Mouse (Mus musculus): Measurements from ENCODE around the gene Wdr34. TPM values are rescaled to one million over a fixed set of nuclear protein-coding genes. Genes with fewer than 3 reads are reported as not detected.

Wdr34 gene
- polyA plus RNA-seq, 1 experiment from 2014 or later = 43.1 TPM

DNA sequence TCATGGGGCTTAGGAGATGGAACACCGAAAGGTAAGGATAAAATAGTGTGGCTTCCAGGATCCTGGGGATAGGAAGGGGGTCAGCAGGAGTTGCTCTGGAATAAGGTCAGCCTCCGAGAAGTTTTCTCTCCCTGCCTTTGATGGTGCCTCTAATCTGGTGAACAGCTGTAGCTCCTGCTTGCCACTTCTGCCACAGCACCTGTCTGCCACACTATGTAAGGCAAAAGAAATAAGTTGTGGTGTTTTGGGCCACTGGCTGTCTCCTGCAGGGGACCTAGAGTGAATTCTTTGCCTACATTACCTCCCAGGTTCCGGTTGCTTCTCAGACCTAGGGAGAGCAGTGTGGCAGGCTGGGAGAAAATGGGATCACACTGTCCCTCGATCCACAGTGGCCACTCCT lies 30.1 kb upstream of the Wdr34 start:
- H3K36me3 ChIP-seq = peaks cover 4% of the 10 kb centered on the region; the same call in 1 of the 2 replicates
- H3K4me3 ChIP-seq (replicated peaks) = peak overlapping the region; percentile 60; the same call in 1 of the 2 replicates
- peak overlapping the region; percentile 88 for H3K27ac ChIP-seq
- H3K9ac ChIP-seq (replicated peaks) = peak overlapping the region; percentile 65
- no peak for ATAC-seq (ENCODE audit: insufficient number of reproducible peaks, insufficient read depth, low FRiP score, low TSS enrichment, low read depth)
- WGBS = 71% methylated on average over 4 of the region's 4 CpGs
- no peaks in the 10 kb centered on the region for H3K27me3 ChIP-seq
- H3K4me2 ChIP-seq = peak overlapping the region; percentile 82
- H3K4me1 ChIP-seq (replicated peaks) = peaks cover 10% of the 10 kb centered on the region
- H3K9me3 ChIP-seq = no peaks in the 10 kb centered on the region

DNA sequence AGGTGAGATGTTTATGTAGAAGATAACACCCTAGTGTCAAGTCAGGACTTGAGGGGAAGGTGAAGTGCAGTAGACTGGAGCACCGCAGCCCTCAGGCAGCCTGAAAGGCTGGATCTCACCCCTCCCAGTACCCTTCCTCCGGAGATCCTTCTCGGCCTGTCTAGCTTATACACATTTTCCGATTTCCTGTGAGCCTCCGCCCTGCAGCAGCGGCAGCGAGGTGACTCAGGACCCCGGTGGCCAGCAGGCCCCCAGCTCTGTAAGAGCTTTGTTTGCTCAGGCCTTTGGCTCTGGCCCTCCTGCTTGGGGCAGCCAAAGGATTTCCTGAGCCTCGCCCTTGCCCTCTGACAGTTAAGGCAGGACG lies 29.6 kb upstream of the Wdr34 start:
- H3K4me1 ChIP-seq (replicated peaks) = peaks cover 10% of the 10 kb centered on the region
- no peaks in the 10 kb centered on the region for H3K9me3 ChIP-seq
- no peak for ATAC-seq (ENCODE audit: insufficient number of reproducible peaks, insufficient read depth, low FRiP score, low TSS enrichment, low read depth)
- H3K4me3 ChIP-seq (replicated peaks) = peak overlapping the region; percentile 60
- H3K27me3 ChIP-seq = no peaks in the 10 kb centered on the region
- H3K9ac ChIP-seq (replicated peaks) = peak overlapping the region; percentile 65
- H3K27ac ChIP-seq = peak overlapping the region; percentile 88
- 22% methylated on average over 10 of the region's 10 CpGs for WGBS
- H3K4me2 ChIP-seq = peak overlapping the region; percentile 82
- peaks cover 8% of the 10 kb centered on the region for H3K36me3 ChIP-seq

DNA sequence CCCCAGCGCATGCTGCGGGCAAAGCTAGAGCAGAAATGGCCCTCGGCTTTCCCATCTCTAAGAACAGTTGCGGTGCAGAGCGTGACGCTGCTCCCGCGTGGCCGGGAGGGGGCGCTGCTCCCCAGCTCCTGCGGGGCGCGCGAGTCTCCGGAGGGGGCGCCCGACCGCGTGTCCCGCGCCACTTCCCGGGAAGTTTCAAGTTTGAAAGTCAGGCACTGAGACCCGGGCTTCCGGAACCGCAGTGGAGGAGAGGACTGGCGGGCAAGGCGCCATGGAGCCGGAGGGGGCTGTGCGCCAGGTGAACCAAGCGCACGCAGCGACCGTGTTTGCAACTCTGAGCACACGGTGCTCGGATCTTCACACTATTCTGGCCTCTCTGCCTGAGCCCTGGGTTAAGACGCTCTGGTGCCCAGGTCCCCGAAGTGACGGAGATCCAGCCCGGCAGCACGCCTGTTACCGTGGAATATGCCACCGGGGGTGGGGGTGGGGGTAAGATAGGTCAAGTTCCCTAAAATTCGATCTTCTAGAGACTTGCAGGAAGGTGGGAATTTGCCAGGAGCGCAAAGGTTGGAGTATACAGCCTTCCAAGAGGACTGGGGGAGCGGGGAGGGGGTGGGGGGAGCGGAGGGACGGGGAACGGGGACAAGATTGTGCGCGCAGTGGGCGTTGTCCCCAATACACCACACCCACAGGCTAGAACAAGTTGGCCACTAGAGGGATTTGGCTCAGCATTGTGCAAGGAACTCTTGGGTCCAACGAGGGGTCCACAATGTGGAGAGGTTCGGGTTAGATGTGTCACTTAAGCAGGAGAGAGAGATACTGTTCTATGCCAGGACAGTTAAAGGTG lies 29.0 kb upstream of the Wdr34 start, which contains the start of gene Pkn3:
Gene Pkn3, plus strand, starts transcription at position 183 of the 847 bp plus-strand sequence.
- peaks cover 14% of the 10 kb centered on the region for H3K36me3 ChIP-seq
- peaks cover 10% of the 10 kb centered on the region for H3K4me1 ChIP-seq (replicated peaks)
- under 1% methylated on average over 53 of the region's 53 CpGs for WGBS
- H3K4me3 ChIP-seq (replicated peaks) = peak within 1 kb of the TSS; percentile 60
- no peaks in the 10 kb centered on the region for H3K27me3 ChIP-seq
- peak within 1 kb of the TSS; percentile 65 for H3K9ac ChIP-seq (replicated peaks)
- H3K27ac ChIP-seq = peak within 1 kb of the TSS; percentile 88
- H3K4me2 ChIP-seq = peak within 1 kb of the TSS; percentile 82
- no peaks in the 10 kb centered on the region for H3K9me3 ChIP-seq
- ATAC-seq (ENCODE audit: insufficient number of reproducible peaks, insufficient read depth, low FRiP score, low TSS enrichment, low read depth) = peak; percentile 75

DNA sequence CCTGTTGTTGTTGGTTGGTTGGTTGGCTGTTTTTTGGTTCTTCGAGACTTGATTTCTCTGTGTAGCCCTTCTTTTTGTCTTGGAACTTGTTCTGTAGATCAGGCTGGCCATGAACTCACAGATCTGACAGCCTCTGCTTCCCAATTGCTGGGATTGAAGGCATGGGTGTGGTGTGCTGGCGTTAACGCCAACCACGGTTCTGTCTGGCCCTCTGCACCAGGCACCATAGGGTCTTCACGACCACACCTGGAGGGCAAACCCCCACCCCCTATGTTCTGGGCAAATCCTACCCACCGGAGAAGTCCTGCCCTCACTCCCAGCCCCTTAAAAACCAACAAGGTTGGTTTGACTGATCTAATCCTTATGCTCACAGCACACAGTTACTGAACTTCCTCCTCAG lies 28.3 kb upstream of the Wdr34 start:
- no peak overlapping the region for H3K9ac ChIP-seq (replicated peaks)

DNA sequence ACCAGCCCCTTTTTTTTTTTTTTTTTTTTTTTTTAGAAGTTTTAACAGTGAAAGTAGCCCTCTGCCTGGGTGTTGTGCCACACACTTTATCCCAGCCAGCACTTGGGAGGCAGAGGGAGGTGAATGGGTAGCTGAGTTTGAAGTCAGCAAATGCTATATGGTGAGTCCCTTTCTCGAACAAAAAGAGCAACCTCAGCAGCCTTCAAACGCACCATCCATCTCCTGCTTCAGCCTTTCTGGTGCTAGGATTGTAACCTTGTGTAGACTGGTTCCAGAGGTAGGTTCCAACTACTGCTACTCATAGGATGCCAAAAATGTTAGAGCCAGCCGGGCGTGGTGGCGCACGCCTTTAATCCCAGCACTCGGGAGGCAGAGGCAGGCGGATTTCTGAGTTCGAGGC lies 27.8 kb upstream of the Wdr34 start:
- ATAC-seq (ENCODE audit: insufficient number of reproducible peaks, insufficient read depth, low FRiP score, low TSS enrichment, low read depth) = no peak
- no peaks in the 10 kb centered on the region for H3K27me3 ChIP-seq
- H3K4me1 ChIP-seq (replicated peaks) = peaks cover 10% of the 10 kb centered on the region
- H3K4me3 ChIP-seq (replicated peaks) = no peak overlapping the region
- no peaks in the 10 kb centered on the region for H3K9me3 ChIP-seq
- H3K36me3 ChIP-seq = peaks cover 22% of the 10 kb centered on the region
- H3K9ac ChIP-seq (replicated peaks) = no peak overlapping the region
- WGBS = 92% methylated on average over 9 of the region's 9 CpGs
- no peak overlapping the region for H3K27ac ChIP-seq
- H3K4me2 ChIP-seq = no peak overlapping the region

More for the DNA sequence above, 28.3 kb upstream of the Wdr34 start:
- H3K27me3 ChIP-seq = no peaks in the 10 kb centered on the region
- 62% methylated on average over 6 of the region's 6 CpGs for WGBS
- peak; percentile 35 for ATAC-seq (ENCODE audit: insufficient number of reproducible peaks, insufficient read depth, low FRiP score, low TSS enrichment, low read depth)
- H3K9me3 ChIP-seq = no peaks in the 10 kb centered on the region
- H3K4me3 ChIP-seq (replicated peaks) = peak overlapping the region; percentile 60
- H3K36me3 ChIP-seq = peaks cover 20% of the 10 kb centered on the region
- peak overlapping the region; percentile 88 for H3K27ac ChIP-seq
- H3K4me2 ChIP-seq = peak overlapping the region; percentile 82
- peaks cover 10% of the 10 kb centered on the region for H3K4me1 ChIP-seq (replicated peaks)

DNA sequence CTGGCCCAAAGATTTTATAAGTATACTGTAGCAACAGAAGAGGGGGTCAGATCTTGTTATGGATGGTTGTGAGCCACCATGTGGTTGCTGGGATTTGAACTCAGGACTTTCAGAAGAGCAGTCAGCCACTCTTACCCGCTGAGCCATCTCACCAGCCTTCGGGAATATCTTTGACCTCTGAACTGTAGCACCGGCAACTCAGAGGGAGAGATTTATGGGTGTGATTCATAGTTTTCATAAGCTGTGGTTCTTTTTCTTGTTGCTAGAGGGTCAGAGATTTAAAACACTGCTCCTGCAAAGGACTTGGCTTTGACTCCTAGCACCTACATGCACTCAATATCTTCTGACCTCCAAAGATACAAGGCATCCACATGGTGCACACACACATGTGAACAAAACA lies 26.9 kb upstream of the Wdr34 start:
- peaks cover 24% of the 10 kb centered on the region for H3K36me3 ChIP-seq
- no peaks in the 10 kb centered on the region for H3K27me3 ChIP-seq
- H3K4me1 ChIP-seq (replicated peaks) = peaks cover 10% of the 10 kb centered on the region
- 71% methylated on average over 3 of the region's 3 CpGs for WGBS
- H3K9ac ChIP-seq (replicated peaks) = no peak overlapping the region
- H3K4me2 ChIP-seq = no peak overlapping the region
- no peak overlapping the region for H3K4me3 ChIP-seq (replicated peaks)
- ATAC-seq (ENCODE audit: insufficient number of reproducible peaks, insufficient read depth, low FRiP score, low TSS enrichment, low read depth) = no peak
- H3K27ac ChIP-seq = no peak overlapping the region
- no peaks in the 10 kb centered on the region for H3K9me3 ChIP-seq

DNA sequence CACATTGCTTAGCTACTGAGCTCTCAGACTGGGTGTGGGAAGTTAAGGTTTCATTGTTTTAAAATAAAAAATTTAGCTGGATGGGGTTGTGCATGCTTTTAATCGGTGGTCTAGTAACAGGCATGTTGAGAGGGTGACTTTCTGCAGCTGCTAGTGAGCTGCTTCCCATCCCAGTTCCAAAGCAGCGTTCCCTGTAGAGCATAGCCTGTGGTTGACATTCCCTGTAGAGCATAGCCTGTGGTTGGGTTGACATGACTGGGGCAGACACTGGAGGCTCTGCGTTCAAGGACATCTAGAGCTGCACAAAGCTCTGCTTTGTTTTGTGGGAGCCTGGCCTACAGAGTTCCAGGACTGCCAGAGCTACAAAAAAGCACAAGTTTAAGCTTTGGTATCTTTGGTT lies 24.6 kb upstream of the Wdr34 start:
- peaks cover 47% of the 10 kb centered on the region for H3K36me3 ChIP-seq
- 87% methylated on average over 3 of the region's 3 CpGs for WGBS

DNA sequence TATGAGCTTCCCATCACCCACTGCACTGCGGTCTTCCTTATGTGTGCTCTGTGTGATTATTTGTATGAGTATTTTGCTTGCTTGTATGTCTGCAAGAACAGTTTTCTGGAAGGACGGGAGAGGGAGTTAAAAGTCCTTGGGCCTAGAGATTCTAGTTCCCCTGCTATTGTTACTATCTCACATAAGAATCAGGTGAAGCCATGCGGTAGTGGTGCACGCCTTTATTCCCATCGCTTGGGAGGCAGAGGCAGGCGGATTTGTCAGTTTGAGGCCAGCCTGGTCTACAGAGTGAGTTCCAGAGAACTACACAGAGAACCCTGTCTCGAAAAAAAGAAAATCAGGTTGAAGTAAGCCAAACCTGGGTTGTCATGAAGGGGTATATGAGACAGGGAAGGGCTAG lies 24.2 kb upstream of the Wdr34 start:
- 80% methylated on average over 7 of the region's 7 CpGs for WGBS
- no peak for ATAC-seq (ENCODE audit: insufficient number of reproducible peaks, insufficient read depth, low FRiP score, low TSS enrichment, low read depth)
- H3K36me3 ChIP-seq = peaks cover 51% of the 10 kb centered on the region

More for the DNA sequence above, 24.6 kb upstream of the Wdr34 start:
- ATAC-seq (ENCODE audit: insufficient number of reproducible peaks, insufficient read depth, low FRiP score, low TSS enrichment, low read depth) = no peak
- H3K4me3 ChIP-seq (replicated peaks) = no peak overlapping the region
- H3K4me1 ChIP-seq (replicated peaks) = peaks cover 8% of the 10 kb centered on the region
- no peaks in the 10 kb centered on the region for H3K27me3 ChIP-seq
- no peaks in the 10 kb centered on the region for H3K9me3 ChIP-seq
- H3K9ac ChIP-seq (replicated peaks) = no peak overlapping the region
- H3K27ac ChIP-seq = 0 out of 2 replicates have a peak overlapping the region, but pooled peaks have one; percentile 29
- H3K4me2 ChIP-seq = no peak overlapping the region

DNA sequence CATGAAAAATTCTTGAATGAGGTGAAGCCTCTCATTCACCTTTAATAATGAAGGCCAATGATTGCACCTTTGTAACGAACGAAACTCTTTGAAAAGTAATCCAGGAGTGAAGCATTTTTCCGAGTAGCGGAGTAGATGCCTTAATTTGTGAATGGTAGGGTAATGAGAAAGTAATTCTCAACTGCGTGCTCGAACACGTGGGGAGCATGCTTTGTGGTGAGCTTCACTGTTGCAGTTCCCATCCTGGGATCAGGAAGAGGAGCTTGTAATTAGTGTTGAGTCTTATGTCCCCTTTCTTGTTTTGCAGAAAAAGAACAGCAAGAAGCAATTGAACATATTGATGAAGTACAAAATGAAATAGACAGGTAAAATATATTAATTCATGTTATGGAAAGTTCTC lies 19.3 kb upstream of the Wdr34 start:
- H3K27ac ChIP-seq = no peak overlapping the region
- H3K9ac ChIP-seq (replicated peaks) = peak overlapping the region; percentile 99
- peaks cover 41% of the 10 kb centered on the region for H3K36me3 ChIP-seq
- ATAC-seq (ENCODE audit: insufficient number of reproducible peaks, insufficient read depth, low FRiP score, low TSS enrichment, low read depth) = no peak
- H3K4me2 ChIP-seq = peak overlapping the region; percentile 83
- H3K27me3 ChIP-seq = no peaks in the 10 kb centered on the region
- 20% methylated on average over 7 of the region's 7 CpGs for WGBS
- H3K4me1 ChIP-seq (replicated peaks) = peaks cover 35% of the 10 kb centered on the region
- peak overlapping the region; percentile 100 for H3K4me3 ChIP-seq (replicated peaks)
- no peaks in the 10 kb centered on the region for H3K9me3 ChIP-seq

More for the DNA sequence above, 24.2 kb upstream of the Wdr34 start:
- Histone ChIP-seq H3K9ac (replicated peaks) (no peak overlapping the region), H3K27ac (0 out of 2 replicates have a peak overlapping the region, but pooled peaks have one; percentile 29), H3K4me1 (replicated peaks) (peaks cover 8% of the 10 kb centered on the region), H3K4me2 (no peak overlapping the region), H3K9me3 (no peaks in the 10 kb centered on the region), H3K4me3 (replicated peaks) (no peak overlapping the region), H3K27me3 (no peaks in the 10 kb centered on the region)

DNA sequence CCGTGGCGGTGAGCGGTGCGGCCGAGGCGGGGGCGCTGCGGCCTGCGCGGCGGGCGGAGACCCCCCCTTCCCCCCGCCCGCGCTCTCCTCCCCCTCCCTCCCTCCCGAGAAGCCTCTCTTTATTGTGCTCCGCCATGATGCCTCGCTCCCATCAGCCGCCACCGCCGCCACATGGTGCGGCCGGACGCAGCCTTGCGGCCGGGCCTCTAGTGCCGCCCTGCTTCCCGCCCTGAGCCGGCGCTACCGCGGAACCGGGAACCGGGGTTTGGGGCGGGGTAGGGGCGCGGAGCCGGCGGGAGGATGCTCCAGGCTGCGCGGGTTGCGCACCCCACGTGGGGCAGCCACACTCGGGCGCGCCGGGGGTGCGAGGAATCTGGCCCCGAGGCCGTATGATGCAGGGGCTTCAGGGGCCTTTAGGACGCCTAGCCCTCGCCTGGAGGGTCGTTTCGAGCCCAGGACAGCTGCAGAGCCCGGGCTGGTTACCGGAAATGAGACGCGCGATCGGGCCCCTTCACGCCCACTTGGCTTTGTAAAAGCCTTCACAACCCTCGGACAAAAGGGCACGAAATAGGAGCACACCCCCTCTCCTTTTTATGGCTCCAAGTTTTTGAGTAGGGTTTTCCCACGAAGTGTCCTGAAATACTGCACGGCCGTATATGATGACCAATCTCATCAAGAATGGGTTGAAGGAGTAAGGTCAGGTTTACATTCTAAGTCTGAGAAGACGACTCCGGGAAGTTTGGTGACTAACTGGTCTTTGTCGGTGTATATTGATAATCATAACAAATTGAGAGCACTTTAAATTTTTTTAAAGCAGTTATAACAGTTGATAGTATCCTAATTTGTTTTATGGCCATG lies 18.6 kb upstream of the Wdr34 start:
- peak overlapping the region; percentile 99 for H3K9ac ChIP-seq (replicated peaks)
- H3K4me3 ChIP-seq (replicated peaks) = peak overlapping the region; percentile 100
- peaks cover 35% of the 10 kb centered on the region for H3K4me1 ChIP-seq (replicated peaks)
- H3K27me3 ChIP-seq = no peaks in the 10 kb centered on the region
- H3K36me3 ChIP-seq = peaks cover 34% of the 10 kb centered on the region
- ATAC-seq (ENCODE audit: insufficient number of reproducible peaks, insufficient read depth, low FRiP score, low TSS enrichment, low read depth) = no peak
- peak overlapping the region; percentile 83 for H3K4me2 ChIP-seq
- under 1% methylated on average over 52 of the region's 69 CpGs for WGBS
- peak overlapping the region; percentile 100 for H3K27ac ChIP-seq
- no peaks in the 10 kb centered on the region for H3K9me3 ChIP-seq
